Mouse (Mus musculus): ENCODE data around the gene Gm20806.
"Not testable (repeated sequence)": the region's sequence is repeated elsewhere in the genome, so short reads cannot be mapped to it uniquely, and the experiment has no call there.

Gm20806 gene

DNA sequence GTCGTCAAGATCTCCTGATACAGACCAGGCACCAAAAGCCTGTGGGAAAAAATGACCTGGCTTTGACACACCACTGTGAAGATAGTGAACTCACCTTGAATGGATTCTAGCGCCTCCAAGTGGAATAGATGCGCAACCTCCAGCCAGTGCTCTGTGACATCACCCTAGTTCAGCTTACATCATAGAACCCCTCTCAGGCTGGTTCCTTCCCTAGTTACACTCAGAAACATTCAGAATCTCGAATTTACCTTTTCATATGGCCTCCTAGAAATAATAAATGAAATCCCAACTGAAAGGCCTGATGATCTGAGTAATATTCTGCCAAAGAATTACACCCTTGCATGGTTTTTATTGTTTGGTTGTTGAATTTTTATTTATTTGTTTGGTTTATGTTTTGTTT lies at the start of gene Gm20806:
Gm20806 (minus strand) TSS at position 101 of the 400 bp plus-strand sequence.
- not testable (repeated sequence) for DNase-seq (ENCODE audit: low spot score in 2 of 2)

All from right cerebral cortex, postnatal 10 days (tissue).